Mouse (Mus musculus) spleen, adult 2 months (tissue): ENCODE data around the gene Fshr. TPM values are rescaled to one million over a fixed set of nuclear protein-coding genes. Genes with fewer than 3 reads are reported as not detected.

Source experiments
- DNase-seq, 2 experiments: peaks; one replicate each; pipeline versions ENCODE4 v3.0.0 to v3.0.0-alpha.2; 2012 to 2021; ENCODE audit warnings: low spot score in 2 of 2, low read depth in 1 of 2
- H3K27ac ChIP-seq: fragments of 200-500 bp; 2 replicates; pipeline ENCODE4 v1.5.1; 2012; ENCODE audit warnings: low read length, inconsistent platforms; ENCODE audit not compliant: insufficient read depth
- H3K27me3 ChIP-seq: fragments of 200-500 bp; 2 replicates; pipeline ENCODE4 v1.6.1; 2012; ENCODE audit warnings: mild to moderate bottlenecking, moderate library complexity, low read length, inconsistent platforms; ENCODE audit not compliant: control insufficient read depth, insufficient read depth
- H3K36me3 ChIP-seq: fragments of 200-500 bp; 2 replicates; pipeline ENCODE4 v1.6.1; 2012; ENCODE audit warnings: mild to moderate bottlenecking, low read length, inconsistent platforms; ENCODE audit not compliant: control insufficient read depth, insufficient read depth
- H3K4me1 ChIP-seq: fragments of 200-500 bp; 2 replicates; pipeline ENCODE4 v1.6.1; 2011; ENCODE audit warnings: inconsistent platforms; ENCODE audit not compliant: control insufficient read depth, insufficient read depth, insufficient read length
- H3K4me3 ChIP-seq: fragments of 200-500 bp; 2 replicates; pipeline ENCODE4 v1.5.1; 2011; ENCODE audit warnings: mild to moderate bottlenecking, inconsistent platforms; ENCODE audit not compliant: insufficient read depth, insufficient read length; ENCODE audit errors: extremely low read depth
- CTCF ChIP-seq: fragments of 200-500 bp; IDR thresholded peaks from 2 replicates; pipeline ENCODE4 v1.5.1; 2011; ENCODE audit warnings: mild to moderate bottlenecking, inconsistent platforms; ENCODE audit not compliant: insufficient read depth, insufficient read length, insufficient replicate concordance; ENCODE audit errors: extremely low read depth
- POLR2A ChIP-seq: fragments of 200-500 bp; IDR thresholded peaks from 2 replicates; pipeline ENCODE4 v1.6.1; 2011; ENCODE audit warnings: low read depth, low read length, inconsistent platforms
- WGBS: fragments of 180-500 bp; shearing (Covaris S2); methylation state at CpG from one replicate; pipeline ENCODE4 v1.1.7; 2018; 5-methylcytosine and 5-hydroxymethylcytosine counted together
- polyA plus RNA-seq: library from polyadenylated mRNA; depleted of rRNA; stranded (reverse); fragments of >200 nt; gene quantifications from 2 replicates; pipeline ENCODE4 v1.2.3, GENCODE M21; 2012

The Fshr gene
- polyA plus RNA-seq, 1 experiment, result not detected

DNA sequence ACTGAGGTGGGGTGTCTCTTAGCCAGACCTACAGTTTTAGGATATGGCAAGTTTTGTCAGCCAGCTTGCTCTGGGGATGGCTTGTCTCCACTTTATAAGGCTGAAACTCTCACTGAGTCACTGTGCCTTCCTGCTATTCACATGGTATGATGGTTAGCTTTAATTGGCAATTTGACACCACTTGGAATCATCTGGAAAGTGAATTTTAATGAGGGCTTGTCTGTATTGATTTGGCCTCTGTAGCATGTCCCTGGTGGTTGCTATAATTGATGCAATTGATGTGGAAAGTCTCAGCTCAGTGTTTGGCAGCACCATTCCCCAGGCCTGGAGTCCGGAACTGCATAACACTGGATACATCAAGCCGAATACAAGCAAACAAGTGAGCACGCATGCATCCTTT lies 164.4 kb downstream of the Fshr start:
- Histone ChIP-seq H3K4me1 (no peaks in the 10 kb centered on the region), H3K4me3 (no peak overlapping the region), H3K27me3 (no peaks in the 10 kb centered on the region), H3K27ac (no peak overlapping the region), H3K36me3 (no peaks in the 10 kb centered on the region)
- no peak for DNase-seq
- 93% methylated on average over 3 of the region's 3 CpGs for WGBS
- TF ChIP-seq CTCF (no peak), POLR2A (no peak)

DNA sequence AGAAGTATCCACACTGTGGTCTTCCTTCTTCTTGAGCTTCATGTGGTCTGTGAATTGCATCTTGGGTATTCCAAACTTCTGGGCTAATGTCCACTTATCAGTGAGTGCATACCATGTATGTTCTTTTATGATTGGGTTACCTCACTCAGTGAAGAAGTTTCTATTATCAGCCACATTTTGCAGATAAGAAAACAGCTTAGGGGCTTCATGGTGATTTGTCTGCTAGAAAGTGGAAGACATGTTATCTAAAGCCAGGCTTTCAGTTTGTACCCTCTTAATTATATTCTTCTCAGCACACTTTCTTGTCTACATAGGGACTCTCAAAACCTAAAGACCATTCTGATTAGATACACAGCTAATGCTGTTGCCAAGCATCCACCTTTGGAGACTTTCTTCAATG lies 165.8 kb downstream of the Fshr start:
- no peaks in the 10 kb centered on the region for H3K36me3 ChIP-seq
- TF ChIP-seq CTCF (no peak), POLR2A (no peak)
- DNase-seq, result no peak
- no peak overlapping the region for H3K27ac ChIP-seq
- H3K27me3 ChIP-seq, result no peaks in the 10 kb centered on the region
- no peaks in the 10 kb centered on the region for H3K4me1 ChIP-seq
- no peak overlapping the region for H3K4me3 ChIP-seq

DNA sequence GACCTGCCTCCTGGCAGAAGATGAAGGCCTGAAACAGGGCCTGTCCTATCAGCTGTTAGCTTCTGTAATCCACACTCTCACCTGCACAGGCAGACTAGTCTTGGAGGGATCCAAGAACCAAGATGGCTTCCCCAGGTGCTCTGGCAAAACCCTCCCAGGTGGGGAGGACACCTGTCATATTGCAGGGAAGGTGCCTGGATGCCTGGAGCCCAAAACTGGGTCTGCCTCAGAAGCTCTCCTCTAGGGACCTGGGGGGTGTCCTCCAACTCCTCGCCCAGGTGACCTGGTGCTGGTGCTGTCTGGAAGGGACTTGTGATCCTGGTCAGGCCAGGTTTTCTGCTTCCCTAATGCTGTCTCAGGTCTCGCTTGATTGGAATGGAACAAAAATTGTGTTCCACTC lies 167.5 kb downstream of the Fshr start:
- no peak for TF ChIP-seq CTCF
- TF ChIP-seq POLR2A, result no peak

DNA sequence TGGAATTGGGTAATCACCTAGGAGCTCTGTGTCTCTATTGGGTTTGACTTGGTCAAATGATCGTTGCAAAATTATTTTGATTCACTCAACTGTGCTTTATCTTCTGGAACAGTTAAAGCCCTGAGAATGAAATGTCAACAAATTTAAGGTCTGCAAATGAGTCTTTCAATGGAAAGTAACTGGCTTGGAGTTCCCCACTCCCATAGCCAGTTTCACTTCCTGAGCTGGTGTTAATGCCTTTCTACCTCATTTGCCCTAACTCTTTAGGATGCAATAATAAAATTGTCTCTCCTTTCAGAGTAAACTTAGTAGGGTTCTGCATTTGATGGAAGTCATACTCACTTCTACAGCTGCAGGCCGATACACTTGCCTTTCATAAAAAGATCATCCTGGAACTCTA lies 181.0 kb downstream of the Fshr start:
- TF ChIP-seq POLR2A (no peak), CTCF (no peak)
- Histone ChIP-seq H3K36me3 (no peaks in the 10 kb centered on the region), H3K4me1 (no peaks in the 10 kb centered on the region), H3K4me3 (no peak overlapping the region), H3K27me3 (no peaks in the 10 kb centered on the region), H3K27ac (no peak overlapping the region)
- no peak for DNase-seq
- 83% methylated on average over 2 of the region's 2 CpGs for WGBS

More for the DNA sequence above, 167.5 kb downstream of the Fshr start:
- DNase-seq, result no peak
- 91% methylated on average over 2 of the region's 2 CpGs for WGBS
- H3K4me3 ChIP-seq, result no peak overlapping the region
- no peaks in the 10 kb centered on the region for H3K4me1 ChIP-seq
- H3K36me3 ChIP-seq, result no peaks in the 10 kb centered on the region
- no peaks in the 10 kb centered on the region for H3K27me3 ChIP-seq
- no peak overlapping the region for H3K27ac ChIP-seq

DNA sequence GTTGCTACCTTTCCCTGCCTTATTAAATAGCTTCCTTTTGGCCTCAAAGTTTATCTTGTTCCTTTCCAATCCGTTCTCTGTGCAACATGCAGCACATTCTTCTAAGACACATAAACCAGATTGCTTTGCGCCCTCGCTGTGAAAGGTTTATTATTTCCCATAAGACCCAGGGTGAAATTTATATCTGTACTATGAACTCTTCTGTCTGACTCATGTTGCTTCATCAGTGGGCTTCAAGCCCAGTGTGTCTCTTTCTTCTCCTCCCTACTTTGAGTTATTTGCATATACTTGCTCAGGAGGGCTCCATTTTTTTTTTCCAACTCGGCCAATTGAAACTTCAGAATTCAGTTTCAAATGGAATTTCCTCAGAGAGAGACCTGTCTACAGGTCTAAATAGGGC lies 183.5 kb downstream of the Fshr start:
- TF ChIP-seq POLR2A (no peak), CTCF (no peak)
- WGBS, result 88% methylated on average over 4 of the region's 4 CpGs
- H3K4me1 ChIP-seq, result no peaks in the 10 kb centered on the region

DNA sequence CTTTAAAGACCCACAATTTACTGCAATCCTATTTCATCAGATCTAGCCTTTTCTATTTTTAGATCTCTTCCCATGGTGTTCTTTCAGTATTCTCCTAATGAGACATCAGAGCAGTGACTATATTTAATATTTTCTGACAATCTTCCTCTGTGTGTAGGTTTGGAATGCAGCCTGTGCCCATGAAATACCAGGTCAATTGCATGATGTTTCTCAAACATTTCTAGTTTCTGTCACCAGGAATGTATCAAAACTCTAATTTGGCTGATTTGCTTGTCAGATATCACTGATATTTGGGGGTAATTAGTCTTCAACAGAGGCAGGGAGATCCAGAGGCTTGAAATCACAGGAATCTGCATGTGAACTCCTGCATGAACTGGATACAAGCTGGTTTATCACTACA lies 186.8 kb downstream of the Fshr start:
- Histone ChIP-seq H3K27me3 (no peaks in the 10 kb centered on the region), H3K27ac (no peak overlapping the region), H3K4me1 (no peaks in the 10 kb centered on the region), H3K36me3 (no peaks in the 10 kb centered on the region), H3K4me3 (no peak overlapping the region)
- no peak for TF ChIP-seq POLR2A
- no peak for TF ChIP-seq CTCF
- DNase-seq, result no peak

More for the DNA sequence above, 183.5 kb downstream of the Fshr start:
- H3K27me3 ChIP-seq, result no peaks in the 10 kb centered on the region
- H3K27ac ChIP-seq, result no peak overlapping the region
- DNase-seq, result no peak
- no peak overlapping the region for H3K4me3 ChIP-seq
- no peaks in the 10 kb centered on the region for H3K36me3 ChIP-seq

DNA sequence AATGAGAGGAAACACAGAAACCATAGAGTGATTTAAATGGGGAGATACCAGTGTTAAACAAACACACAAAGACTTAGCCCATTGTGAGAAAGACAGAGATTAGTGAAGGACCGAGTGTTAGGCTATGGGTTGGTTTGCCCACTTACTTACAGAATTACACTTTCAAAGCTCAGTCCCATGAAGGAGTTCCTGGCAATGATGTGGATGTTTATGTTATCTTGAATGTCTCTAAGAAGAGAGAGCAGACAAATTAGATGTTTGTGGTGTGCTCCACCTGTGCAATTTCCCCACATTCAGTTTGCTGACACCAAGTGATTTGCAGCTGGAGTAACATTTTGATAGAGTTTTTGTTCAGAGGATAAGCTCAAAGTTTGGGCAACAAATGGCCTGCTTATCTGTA lies 191.4 kb downstream of the Fshr start:
- Histone ChIP-seq H3K36me3 (no peaks in the 10 kb centered on the region), H3K27me3 (no peaks in the 10 kb centered on the region), H3K4me3 (no peak overlapping the region), H3K27ac (no peak overlapping the region), H3K4me1 (no peaks in the 10 kb centered on the region)
- TF ChIP-seq CTCF, result no peak
- TF ChIP-seq POLR2A, result no peak
- no peak for DNase-seq
- WGBS, result 90% methylated on average over 1 of the region's 1 CpGs

DNA sequence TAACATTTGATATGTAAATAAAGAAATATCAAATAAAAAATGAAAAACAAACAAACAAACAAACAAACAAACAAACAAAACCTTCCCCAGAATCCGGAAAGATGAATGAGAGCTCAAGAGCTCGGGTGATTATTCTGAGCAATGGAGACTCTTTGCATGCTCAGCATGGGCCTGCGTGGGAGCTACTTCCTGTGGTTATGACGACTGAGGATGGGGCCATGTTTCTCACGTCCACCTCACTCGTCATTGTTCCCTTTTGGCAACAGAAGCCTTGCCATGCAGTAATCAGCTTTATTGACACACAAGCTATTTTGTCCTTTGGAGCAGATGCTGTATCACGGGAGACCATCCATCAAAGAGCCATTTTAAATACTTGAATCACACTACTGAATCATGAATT lies 191.8 kb downstream of the Fshr start:
- Histone ChIP-seq H3K36me3 (no peaks in the 10 kb centered on the region), H3K27me3 (no peaks in the 10 kb centered on the region), H3K4me3 (no peak overlapping the region), H3K27ac (no peak overlapping the region), H3K4me1 (no peaks in the 10 kb centered on the region)
- TF ChIP-seq CTCF, result no peak
- TF ChIP-seq POLR2A, result no peak
- no peak for DNase-seq
- 70% methylated on average over 7 of the region's 7 CpGs for WGBS
